Mouse (Mus musculus) CH12.LX (cell line): ENCODE data around the gene Wdr13. TPM values are rescaled to one million over a fixed set of nuclear protein-coding genes. Genes with fewer than 3 reads are reported as not detected.

Experiments
- DNase-seq: peaks from one replicate; pipeline ENCODE4 v3.0.0-alpha.2; 2013; ENCODE audit errors: extremely low read depth
- H3K27ac ChIP-seq: 2 replicates; pipeline ENCODE4 v1.5.1; 2012; ENCODE audit warnings: low read depth, mild to moderate bottlenecking, control low read depth, moderate library complexity; ENCODE audit not compliant: insufficient read depth
- H3K27me3 ChIP-seq: replicated peaks from 2 replicates; pipeline ENCODE3; 2012; ENCODE audit warnings: inconsistent platforms
- H3K36me3 ChIP-seq, 2 experiments: replicated peaks in 1 of 2; 2 replicates each; pipeline versions ENCODE3 to v1.6.1; 2012; ENCODE audit warnings: inconsistent platforms in 1 of 2, low read length in 1 of 2, mild to moderate bottlenecking in 1 of 2, mixed read lengths in 1 of 2, moderate library complexity in 1 of 2; ENCODE audit not compliant: control insufficient read depth in 1 of 2, insufficient read depth in 1 of 2
- H3K4me1 ChIP-seq, 2 experiments: 2 replicates each; pipeline ENCODE4 v1.6.1; 2012; ENCODE audit warnings: inconsistent platforms in 1 of 2, moderate library complexity in 1 of 2; ENCODE audit not compliant: insufficient read depth in 2 of 2, control insufficient read depth in 1 of 2
- H3K4me2 ChIP-seq: 2 replicates; pipeline ENCODE4 v1.6.1; 2012; ENCODE audit warnings: low read depth, mild to moderate bottlenecking, control low read depth; ENCODE audit not compliant: poor library complexity, insufficient read depth, severe bottlenecking
- H3K4me3 ChIP-seq, 3 experiments: fragments of 150-350 bp in 1 of 3; sonication (generic) in 1 of 3; replicated peaks in 1 of 3; 2 replicates each; pipeline versions ENCODE3 to v1.5.1; 2011 to 2012; ENCODE audit warnings: low read depth in 2 of 3, low read length in 2 of 3, mild to moderate bottlenecking in 2 of 3, moderate library complexity in 2 of 3, control low read depth in 1 of 3, improper control_type of control experiment in 1 of 3, inconsistent platforms in 1 of 3, mixed read lengths in 1 of 3; ENCODE audit not compliant: poor library complexity in 1 of 3
- H3K79me2 ChIP-seq: replicated peaks from 2 replicates; pipeline ENCODE4 v1.6.1; 2012; ENCODE audit warnings: mild to moderate bottlenecking, moderate library complexity; ENCODE audit not compliant: control insufficient read depth, poor library complexity, insufficient read depth, severe bottlenecking; ENCODE audit errors: extremely low read depth
- H3K9ac ChIP-seq: 2 replicates; pipeline ENCODE4 v1.6.1; 2012; ENCODE audit warnings: low read depth, mild to moderate bottlenecking, control low read depth, moderate library complexity; ENCODE audit not compliant: insufficient read depth
- H3K9me3 ChIP-seq: replicated peaks from 2 replicates; pipeline ENCODE3; 2012; ENCODE audit warnings: low read length, inconsistent platforms, mixed read lengths
- BHLHE40 ChIP-seq: IDR thresholded peaks from 2 replicates; pipeline ENCODE4 v1.6.1; 2011; ENCODE audit warnings: mild to moderate bottlenecking, low read depth, low read length, improper control_type of control experiment
- CHD1 ChIP-seq: IDR thresholded peaks from 2 replicates; pipeline ENCODE4 v1.6.1; 2012; ENCODE audit warnings: low read depth, low read length, improper control_type of control experiment, inconsistent platforms
- CHD2 ChIP-seq: IDR thresholded peaks from 2 replicates; pipeline ENCODE4 v1.6.1; 2011; ENCODE audit warnings: low read length, improper control_type of control experiment
- CTCF ChIP-seq, 2 experiments: IDR thresholded peaks in 1 of 2; conservative IDR thresholded peaks in 1 of 2; 2 replicates each; pipeline ENCODE4 v1.5.1; 2011 to 2012; ENCODE audit warnings: low read depth in 2 of 2, low read length in 2 of 2, improper control_type of control experiment in 1 of 2, inconsistent platforms in 1 of 2, mild to moderate bottlenecking in 1 of 2, moderate library complexity in 1 of 2
- E2F4 ChIP-seq: IDR thresholded peaks from 2 replicates; pipeline ENCODE4 v1.6.1; 2011; ENCODE audit warnings: low read depth, low read length, improper control_type of control experiment; ENCODE audit not compliant: insufficient replicate concordance
- ELF1 ChIP-seq: IDR thresholded peaks from 2 replicates; pipeline ENCODE4 v1.6.1; 2014; ENCODE audit warnings: low read depth, mild to moderate bottlenecking, inconsistent platforms, low read length, improper control_type of control experiment
- ETS1 ChIP-seq: conservative IDR thresholded peaks from 2 replicates; pipeline ENCODE4 v1.6.1; 2012; ENCODE audit warnings: low read depth, mild to moderate bottlenecking, inconsistent platforms, low read length, improper control_type of control experiment, moderate library complexity
- GABPA ChIP-seq: IDR thresholded peaks from 2 replicates; pipeline ENCODE4 v1.6.1; 2012; ENCODE audit warnings: low read depth, low read length, improper control_type of control experiment, inconsistent platforms; ENCODE audit not compliant: insufficient replicate concordance
- HCFC1 ChIP-seq: IDR thresholded peaks from 2 replicates; pipeline ENCODE4 v1.6.1; 2012; ENCODE audit warnings: low read depth, mild to moderate bottlenecking, inconsistent platforms, low read length, improper control_type of control experiment
- IRF4 ChIP-seq: IDR thresholded peaks from 2 replicates; pipeline ENCODE4 v1.6.1; 2014; ENCODE audit warnings: low read depth, mild to moderate bottlenecking, inconsistent platforms, low read length, improper control_type of control experiment
- JUN ChIP-seq: IDR thresholded peaks from 2 replicates; pipeline ENCODE4 v1.6.1; 2011; ENCODE audit warnings: low read depth, mild to moderate bottlenecking, low read length, improper control_type of control experiment, moderate library complexity; ENCODE audit not compliant: insufficient read depth
- JUND ChIP-seq: conservative IDR thresholded peaks from 2 replicates; pipeline ENCODE4 v1.6.1; 2011; ENCODE audit warnings: low read depth, low read length, improper control_type of control experiment
- KAT2A ChIP-seq: IDR thresholded peaks from 2 replicates; pipeline ENCODE4 v1.6.1; 2012; ENCODE audit warnings: low read length, improper control_type of control experiment, inconsistent platforms; ENCODE audit not compliant: insufficient replicate concordance
- MAFK ChIP-seq: IDR thresholded peaks from 2 replicates; pipeline ENCODE4 v1.6.1; 2011; ENCODE audit warnings: low read length, improper control_type of control experiment; ENCODE audit not compliant: insufficient replicate concordance
- MAX ChIP-seq: IDR thresholded peaks from 2 replicates; pipeline ENCODE4 v1.6.1; 2011; ENCODE audit warnings: low read length, improper control_type of control experiment
- MAZ ChIP-seq: IDR thresholded peaks from 2 replicates; pipeline ENCODE4 v1.6.1; 2012; ENCODE audit warnings: low read depth, mild to moderate bottlenecking, inconsistent platforms, low read length, improper control_type of control experiment, moderate library complexity
- MEF2A ChIP-seq: IDR thresholded peaks from 2 replicates; pipeline ENCODE4 v1.6.1; 2014; ENCODE audit warnings: low read depth, mild to moderate bottlenecking, inconsistent platforms, low read length, improper control_type of control experiment, borderline replicate concordance
- MXI1 ChIP-seq: IDR thresholded peaks from 2 replicates; pipeline ENCODE4 v1.6.1; 2011; ENCODE audit warnings: mild to moderate bottlenecking, low read depth, low read length, improper control_type of control experiment
- MYC ChIP-seq: IDR thresholded peaks from 2 replicates; pipeline ENCODE4 v1.6.1; 2011; ENCODE audit warnings: low read depth, mild to moderate bottlenecking, improper control_type of control experiment, low read length
- NELFE ChIP-seq: IDR thresholded peaks from 2 replicates; pipeline ENCODE4 v1.6.1; 2011; ENCODE audit warnings: low read depth, low read length, improper control_type of control experiment
- NRF1 ChIP-seq: IDR thresholded peaks from 2 replicates; pipeline ENCODE4 v1.6.1; 2014; ENCODE audit warnings: low read depth, mild to moderate bottlenecking, inconsistent platforms, low read length, improper control_type of control experiment, moderate library complexity
- PAX5 ChIP-seq: IDR thresholded peaks from 2 replicates; pipeline ENCODE4 v1.6.1; 2012; ENCODE audit warnings: low read length, inconsistent platforms, mixed read lengths
- POLR2A ChIP-seq: IDR thresholded peaks from 2 replicates; pipeline ENCODE4 v1.6.1; 2011; ENCODE audit warnings: low read depth, mild to moderate bottlenecking, improper control_type of control experiment, low read length
- POLR2AphosphoS2 ChIP-seq: IDR thresholded peaks from 2 replicates; pipeline ENCODE4 v1.6.1; 2011; ENCODE audit warnings: low read depth, low read length, improper control_type of control experiment
- RAD21 ChIP-seq: IDR thresholded peaks from 2 replicates; pipeline ENCODE4 v1.6.1; 2011; ENCODE audit warnings: low read depth, mild to moderate bottlenecking, low read length, improper control_type of control experiment, moderate library complexity
- RCOR1 ChIP-seq: conservative IDR thresholded peaks from 2 replicates; pipeline ENCODE4 v1.6.1; 2012; ENCODE audit warnings: low read depth, mild to moderate bottlenecking, inconsistent platforms, low read length, improper control_type of control experiment
- SIN3A ChIP-seq: IDR thresholded peaks from 2 replicates; pipeline ENCODE4 v1.6.1; 2012; ENCODE audit warnings: low read length, improper control_type of control experiment, inconsistent platforms
- SMC3 ChIP-seq: IDR thresholded peaks from 2 replicates; pipeline ENCODE4 v1.6.1; 2011; ENCODE audit warnings: low read depth, low read length, improper control_type of control experiment
- TBP ChIP-seq: conservative IDR thresholded peaks from 2 replicates; pipeline ENCODE4 v1.6.1; 2011; ENCODE audit warnings: low read depth, low read length, improper control_type of control experiment
- TCF12 ChIP-seq: IDR thresholded peaks from 2 replicates; pipeline ENCODE4 v1.6.1; 2014; ENCODE audit warnings: low read depth, mild to moderate bottlenecking, inconsistent platforms, low read length, improper control_type of control experiment
- USF1 ChIP-seq: IDR thresholded peaks from 2 replicates; pipeline ENCODE4 v1.6.1; 2014; ENCODE audit warnings: low read depth, mild to moderate bottlenecking, inconsistent platforms, low read length, improper control_type of control experiment
- ZC3H11A ChIP-seq: IDR thresholded peaks from 2 replicates; pipeline ENCODE4 v1.6.1; 2012; ENCODE audit warnings: low read depth, mild to moderate bottlenecking, inconsistent platforms, low read length, improper control_type of control experiment
- ZKSCAN1 ChIP-seq: IDR thresholded peaks from 2 replicates; pipeline ENCODE4 v1.6.1; 2012; ENCODE audit warnings: low read depth, inconsistent platforms, low read length, improper control_type of control experiment, borderline replicate concordance
- ZNF384 ChIP-seq: IDR thresholded peaks from 2 replicates; pipeline ENCODE4 v1.6.1; 2012; ENCODE audit warnings: low read depth, low read length, improper control_type of control experiment, inconsistent platforms
- dilution Hi-C: fragments of 300-500 bp; cut with MboI; formaldehyde crosslinking; loops from 2 replicates; pipeline ENCODE4 v1.14.3; 2020; ENCODE audit warnings: low sequenced_read_pairs; ENCODE audit not compliant: extremely low pct_unique_long_range_greater_than_20kb, extremely low pct_ligation_motif_present
- in situ Hi-C: fragments of 300-500 bp; cut with MboI; formaldehyde crosslinking; loops from 3 replicates; pipeline ENCODE4 v1.14.3; 2019; ENCODE audit warnings: low sequenced_read_pairs, low pct_ligation_motif_present, low pct_unique_long_range_greater_than_20kb, mixed read lengths
- polyA plus RNA-seq: library from polyadenylated mRNA; unstranded; fragments of >175 nt; gene quantifications from 2 replicates; pipeline ENCODE4 v1.2.1, GENCODE M21; 2012; ENCODE audit warnings: low read depth; ENCODE audit not compliant: insufficient read length
- total RNA-seq, 2 experiments: library from RNA; depleted of rRNA; stranded (reverse); fragments of 300-350 nt in 1 of 2; fragments of >200 nt in 1 of 2; gene quantifications; 2 replicates each; pipeline ENCODE4 v1.2.3; 2012 to 2014

Wdr13 gene
- total RNA-seq (2012; rRNA removed) (9.3 and 11.9 TPM in 2 replicates), total RNA-seq (2014; rRNA removed) (7.6 and 9.4 TPM in 2 replicates), polyA plus RNA-seq (12.7 and 13.0 TPM in 2 replicates)

GRCm38 (mm10) chrX:8132017-8132976 lies at the start of gene Wdr13:
Wdr13 (minus strand) TSS chrX:8132892.
- DNase-seq, result peak; percentile 93
- H3K9me3 ChIP-seq, result no peaks in the 10 kb centered on the region
- peak within 1 kb of the TSS; percentile 67 for H3K4me2 ChIP-seq
- in situ Hi-C loops, result no loop called here
- 0 out of 2 replicates have a peak, but pooled peaks have one; percentile 4 for TF ChIP-seq ETS1
- TF ChIP-seq IRF4, result no peak
- TF ChIP-seq TCF12, result 0 out of 2 replicates have a peak, but pooled peaks have one; percentile 16
- TF ChIP-seq MAZ, result 0 out of 2 replicates have a peak, but pooled peaks have one; percentile 47
- TF ChIP-seq SMC3, result no peak
- TF ChIP-seq MXI1, result peak; percentile 83; the same call in 1 of the 2 replicates
- no peak for TF ChIP-seq GABPA
- TF ChIP-seq MAX, result no peak; the same call in 1 of the 2 replicates
- TF ChIP-seq MEF2A, result no peak
- TF ChIP-seq CHD1, result no peak
- no peak for TF ChIP-seq POLR2AphosphoS2
- TF ChIP-seq NELFE, result peak; percentile 44; the same call in 1 of the 2 replicates
- no peak for TF ChIP-seq ZKSCAN1
- peak; percentile 60 for TF ChIP-seq HCFC1
- TF ChIP-seq E2F4, result no peak
- TF ChIP-seq TBP, result peak; percentile 76
- peak; percentile 93 for TF ChIP-seq NRF1
- no peak for TF ChIP-seq ELF1
- peak; percentile 73 for TF ChIP-seq POLR2A
- TF ChIP-seq JUN, result no peak
- no peak for TF ChIP-seq KAT2A
- TF ChIP-seq ZNF384, result no peak
- peak; percentile 42; the same call in 1 of the 2 replicates for TF ChIP-seq CHD2
- no peak for TF ChIP-seq USF1
- no peak for TF ChIP-seq PAX5
- TF ChIP-seq MYC, result no peak
- no peak for TF ChIP-seq MAFK
- TF ChIP-seq SIN3A, result peak; percentile 57; the same call in 1 of the 2 replicates
- no peak for TF ChIP-seq ZC3H11A
- no peak for TF ChIP-seq JUND
- no peak for TF ChIP-seq RAD21
- TF ChIP-seq RCOR1, result no peak
- no peak for TF ChIP-seq CTCF (conservative IDR thresholded peaks at IDR 0.05 in 1 of 2, IDR thresholded peaks at IDR 0.05 in 1 of 2; ENCODE audit: low read depth in 2 of 2, low read length in 2 of 2)
- TF ChIP-seq BHLHE40, result no peak
- H3K36me3 ChIP-seq, result peaks cover 28 to 41% of the 10 kb centered on the region in 2 experiments
- dilution Hi-C loops, result no loop called here
- H3K79me2 ChIP-seq, result no peaks in the 10 kb centered on the region
- peak within 1 kb of the TSS; percentile 60 to 89 (median 67) for H3K4me3 ChIP-seq
- H3K27ac ChIP-seq, result peak within 1 kb of the TSS; percentile 97
- peaks cover 4 to 11% of the 10 kb centered on the region in 2 experiments for H3K4me1 ChIP-seq
- H3K9ac ChIP-seq, result peak within 1 kb of the TSS; percentile 96
- H3K27me3 ChIP-seq, result no peaks in the 10 kb centered on the region
